Mouse (Mus musculus): ENCODE data around the gene Gm5936.

Gm5936 gene

DNA sequence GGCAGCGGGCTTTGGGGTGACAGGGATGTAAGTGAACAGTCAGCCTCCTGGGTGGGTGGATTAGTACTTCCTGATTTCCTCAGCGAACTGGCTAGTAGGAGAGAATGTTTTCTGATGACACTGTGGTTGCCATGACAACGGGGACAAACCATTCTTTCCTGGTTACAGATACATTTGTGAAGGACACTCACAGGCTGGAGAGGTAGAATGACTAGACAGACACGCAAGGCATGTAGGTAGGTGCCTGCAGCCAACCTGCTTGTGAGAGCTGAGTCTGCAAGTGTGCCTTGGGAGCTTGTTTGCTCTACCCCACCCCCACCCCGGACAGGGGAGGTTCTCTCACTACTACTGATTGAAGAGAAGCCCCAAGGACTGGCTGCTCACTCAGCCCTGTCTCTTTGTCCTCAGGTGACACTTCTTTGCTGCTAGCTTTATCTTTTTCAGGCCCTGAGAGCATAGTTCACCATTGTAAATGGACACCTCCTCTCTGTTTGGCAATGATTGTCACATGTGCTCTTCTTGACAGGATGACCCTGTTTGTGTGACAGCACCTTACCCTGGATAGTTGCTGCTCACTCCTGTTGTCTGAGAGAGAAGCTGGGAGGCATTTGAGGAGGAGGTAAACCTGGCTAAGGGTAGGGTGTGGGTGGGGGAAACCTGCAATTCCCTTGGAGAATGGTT lies at the start of gene Gm5936:
Gm5936 (plus strand) TSS at position 355 of the 681 bp plus-strand sequence.
- 28% methylated on average over 3 of the region's 5 CpGs for WGBS

DNA sequence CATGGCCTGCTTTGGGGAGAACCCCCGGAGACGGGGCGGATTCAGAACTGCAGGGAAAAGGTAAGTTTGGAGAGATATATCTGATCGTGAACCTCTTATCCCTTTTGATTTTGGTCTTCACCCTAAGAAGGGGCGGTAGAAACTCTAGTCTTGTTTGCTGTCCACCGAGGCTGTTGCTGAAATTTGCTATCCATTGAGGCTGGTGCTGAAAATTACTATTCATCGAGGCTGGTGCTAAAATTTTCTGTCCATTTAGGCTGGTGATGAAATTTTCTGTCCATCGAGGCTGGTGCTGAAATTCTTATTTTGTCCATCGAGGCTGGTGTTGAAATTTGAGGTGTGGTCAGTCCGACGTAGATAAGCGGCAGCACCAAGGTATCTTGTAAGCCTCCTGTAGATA lies 19.1 kb downstream of the Gm5936 start:
- 87% methylated on average over 12 of the region's 12 CpGs for WGBS

DNA sequence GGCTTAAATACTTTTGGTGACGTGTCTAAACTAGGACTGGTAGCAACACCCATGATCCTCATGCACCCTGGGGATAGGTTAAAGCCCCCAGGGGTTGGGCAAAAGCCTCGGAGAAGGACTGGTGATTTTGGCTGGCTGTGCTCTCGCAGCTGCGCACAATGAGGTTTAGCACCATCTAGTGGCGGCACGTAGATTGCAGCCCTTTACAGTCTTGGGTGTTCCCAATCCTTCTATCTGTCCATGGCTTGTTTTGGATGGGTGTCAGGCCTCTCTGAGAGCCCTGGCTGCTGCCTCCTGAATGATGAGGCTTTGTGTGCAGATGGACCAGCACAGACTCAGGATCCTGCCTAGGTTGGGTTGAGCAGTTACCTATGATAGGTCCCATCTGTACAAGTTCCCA lies 43.1 kb downstream of the Gm5936 start:
- WGBS: 3% methylated on average over 4 of the region's 6 CpGs
